8 mouse cellular contexts compared by ENCODE assay signal in genomic region chr3:32364195-32364594, GRCm38 (mm10). TPM values are rescaled to one million over a fixed set of nuclear protein-coding genes. Genes with fewer than 3 reads are reported as not detected.
DNase-seq lines count a peak whose midpoint lies in the region; ATAC-seq lines count a peak whose summit lies in the region.

No protein-coding gene starts in this region.

- H3K36me3 ChIP-seq in liver, embryonic 13.5 days = no peaks in the 10 kb centered on the region
- H3K36me3 ChIP-seq in liver, embryonic 11.5 days (ENCODE audit: control insufficient read depth, insufficient read depth, low read length) = no peaks in the 10 kb centered on the region
- H3K36me3 ChIP-seq in hindbrain, embryonic 12.5 days = no peaks in the 10 kb centered on the region
- H3K36me3 ChIP-seq in neural tube, embryonic 14.5 days (ENCODE audit: control insufficient read depth, insufficient read depth, low read length) = no peaks in the 10 kb centered on the region

- peaks cover 32% of the 10 kb centered on the region for H3K27me3 ChIP-seq in liver, embryonic 13.5 days
- H3K27me3 ChIP-seq in liver, embryonic 11.5 days (replicated peaks; ENCODE audit: control insufficient read depth, insufficient read depth, low read length) = peaks cover 6% of the 10 kb centered on the region
- H3K27me3 ChIP-seq in hindbrain, embryonic 12.5 days = no peaks in the 10 kb centered on the region
- H3K27me3 ChIP-seq in neural tube, embryonic 14.5 days (ENCODE audit: control insufficient read depth, insufficient read depth, low read length) = no peaks in the 10 kb centered on the region

- H3K9ac ChIP-seq in liver, embryonic 13.5 days = no peak overlapping the region
- no peak overlapping the region for H3K9ac ChIP-seq in liver, embryonic 11.5 days (ENCODE audit: low read depth, low read length)
- no peak overlapping the region; the same call in 1 of the 2 replicates for H3K9ac ChIP-seq in hindbrain, embryonic 12.5 days
- peak overlapping the region; percentile 35 for H3K9ac ChIP-seq in neural tube, embryonic 14.5 days (replicated peaks; ENCODE audit: low read depth, low read length)

- H3K9me3 ChIP-seq in liver, embryonic 13.5 days (replicated peaks) = no peaks in the 10 kb centered on the region
- H3K9me3 ChIP-seq in liver, embryonic 11.5 days (ENCODE audit: control insufficient read depth, low read length) = no peaks in the 10 kb centered on the region
- no peaks in the 10 kb centered on the region for H3K9me3 ChIP-seq in hindbrain, embryonic 12.5 days (replicated peaks)
- no peaks in the 10 kb centered on the region for H3K9me3 ChIP-seq in neural tube, embryonic 14.5 days (ENCODE audit: control insufficient read depth, low read length)

- H3K4me2 ChIP-seq in liver, embryonic 13.5 days = peak overlapping the region; percentile 23; the same call in 1 of the 2 replicates
- no peak overlapping the region; the same call in 1 of the 2 replicates for H3K4me2 ChIP-seq in liver, embryonic 11.5 days
- peak overlapping the region; percentile 75 for H3K4me2 ChIP-seq in hindbrain, embryonic 12.5 days (replicated peaks)
- peak overlapping the region; percentile 83 for H3K4me2 ChIP-seq in neural tube, embryonic 14.5 days (ENCODE audit: low read depth, low read length)

- no peak overlapping the region for H3K4me3 ChIP-seq in liver, embryonic 13.5 days (replicated peaks)
- H3K4me3 ChIP-seq in liver, embryonic 11.5 days (ENCODE audit: low read depth, low read length) = no peak overlapping the region
- H3K4me3 ChIP-seq in hindbrain, embryonic 12.5 days = peak overlapping the region; percentile 29
- H3K4me3 ChIP-seq in neural tube, embryonic 14.5 days (ENCODE audit: low read depth, low read length) = peak overlapping the region; percentile 91

- 80% methylated on average over 4 of the region's 4 CpGs for WGBS in liver, embryonic 13.5 days (ENCODE audit: insufficient replicate concordance)
- WGBS in liver, embryonic 11.5 days = 72% methylated on average over 4 of the region's 4 CpGs
- whole genome bisulfite sequencing in hindbrain, embryonic 12.5 days = 40% methylated on average over 4 of the region's 4 CpGs
- 44% methylated on average over 4 of the region's 4 CpGs for whole genome bisulfite sequencing in neural tube, embryonic 14.5 days

- DNase-seq in liver, embryonic 13.5 days = no peak
- no peak for DNase-seq in liver, embryonic 11.5 days (ENCODE audit: low spot score)
- peak; percentile 35 for DNase-seq in brain, adult 2 months (ENCODE audit: low read depth, low spot score)
- DNase-seq in right cerebral cortex, postnatal 36 days (ENCODE audit: low spot score in 2 of 2) = no peak
- DNase-seq in thymus, postnatal 0 days (ENCODE audit: low spot score) = no peak
- DNase-seq in right cerebral cortex, adult 18-20 months = no peak

- no peak overlapping the region for H3K27ac ChIP-seq in liver, embryonic 13.5 days
- H3K27ac ChIP-seq in liver, embryonic 11.5 days (ENCODE audit: low read depth, low read length) = no peak overlapping the region
- H3K27ac ChIP-seq in hindbrain, embryonic 12.5 days = no peak overlapping the region
- H3K27ac ChIP-seq in neural tube, embryonic 14.5 days (ENCODE audit: low read depth, low read length) = no peak overlapping the region

- no peak for ATAC-seq in liver, embryonic 13.5 days (ENCODE audit: low read depth)
- ATAC-seq in liver, embryonic 11.5 days (replicated peaks; ENCODE audit: low FRiP score) = no peak
- ATAC-seq in hindbrain, embryonic 12.5 days (ENCODE audit: low FRiP score) = no peak
- ATAC-seq in neural tube, embryonic 14.5 days (ENCODE audit: low read depth) = no peak

- H3K4me1 ChIP-seq in liver, embryonic 13.5 days (replicated peaks) = peaks cover 17% of the 10 kb centered on the region
- H3K4me1 ChIP-seq in liver, embryonic 11.5 days (replicated peaks; ENCODE audit: control insufficient read depth, insufficient read depth, low read length) = peaks cover 4% of the 10 kb centered on the region; the same call in 1 of the 2 replicates
- peaks cover 24% of the 10 kb centered on the region for H3K4me1 ChIP-seq in hindbrain, embryonic 12.5 days
- peaks cover 16% of the 10 kb centered on the region for H3K4me1 ChIP-seq in neural tube, embryonic 14.5 days (ENCODE audit: control insufficient read depth, insufficient read depth, low read length)

RNA-seq across cellular contexts. Expression of gene Zmat3, which starts 1.6 kb away (rescaled TPM):
- polyA plus RNA-seq in liver, embryonic 13.5 days (2015; fragmentation: Nextera tagmentation; extraction: Ambion mirVana) = 0.45 and 0.51 TPM in 2 replicates
- 1.8 and 2.8 TPM in 2 replicates for polyA plus RNA-seq in liver, embryonic 11.5 days (2014; fragmentation: Nextera tagmentation; extraction: Ambion mirVana)
- 9.4 and 10.1 TPM in 2 replicates for polyA plus RNA-seq in hindbrain, embryonic 12.5 days (2016; fragmentation: Nextera tagmentation; extraction: Ambion mirVana)
- 11.2 TPM in 2 replicates for polyA plus RNA-seq in neural tube, embryonic 14.5 days (2014; fragmentation: Nextera tagmentation; extraction: Ambion mirVana)
- 2.5 and 2.8 TPM in 2 replicates for polyA plus RNA-seq in thymus, postnatal 0 days (2015; fragmentation: Nextera tagmentation; extraction: Ambion mirVana)

RNA-seq across cellular contexts. Expression of gene Pik3ca, which starts 33.3 kb away (rescaled TPM):
- 3.0 and 3.8 TPM in 2 replicates for polyA plus RNA-seq in liver, embryonic 13.5 days (2015; fragmentation: Nextera tagmentation; extraction: Ambion mirVana)
- polyA plus RNA-seq in liver, embryonic 11.5 days (2014; fragmentation: Nextera tagmentation; extraction: Ambion mirVana) = 8.0 and 9.1 TPM in 2 replicates
- polyA plus RNA-seq in hindbrain, embryonic 12.5 days (2016; fragmentation: Nextera tagmentation; extraction: Ambion mirVana) = 12.7 and 14.2 TPM in 2 replicates
- polyA plus RNA-seq in neural tube, embryonic 14.5 days (2014; fragmentation: Nextera tagmentation; extraction: Ambion mirVana) = 26.0 and 26.7 TPM in 2 replicates
- polyA plus RNA-seq in thymus, postnatal 0 days (2015; fragmentation: Nextera tagmentation; extraction: Ambion mirVana) = 12.7 and 13.3 TPM in 2 replicates

Comparison
In these comparisons a context has a peak if more than half of its experiments do, and no peak if none do; other contexts are left out.
1. H3K4me3 ChIP-seq: peak in hindbrain, embryonic 12.5 days (single experiment) and neural tube, embryonic 14.5 days (single experiment); none in liver, embryonic 13.5 days (single experiment) and liver, embryonic 11.5 days (single experiment).